Mouse (Mus musculus): ENCODE data around the gene Mon1b. TPM values are rescaled to one million over a fixed set of nuclear protein-coding genes. Genes with fewer than 3 reads are reported as not detected.

Mon1b gene
- 1 to 10 TPM; 6.5 to 6.7 TPM for total RNA-seq (2021)
- long read RNA-seq, experiment 1, partial matches to known transcripts = 4 of 5 reads
- long read RNA-seq, experiment 1, other reads (novel, unspliced or antisense) = 0 of 5 reads
- long read RNA-seq, experiment 2, full-length matches to known transcripts = 2 of 2 reads
- long read RNA-seq, experiment 2, partial matches to known transcripts = 0 of 2 reads
- long read RNA-seq, experiment 2, other reads (novel, unspliced or antisense) = 0 of 2 reads

GRCm38 (mm10) chr8:113634670-113635591, at the start of gene Mon1b:
Gene Mon1b, plus strand, starts transcription at chr8:113635587.
- peak; percentile 99 for DNase-seq
- intact Hi-C loops (cut with DNase I) = loop anchor here (5.0 kb wide), 3 partner anchors 523 to 1588 kb away; no protein-coding TSS in a partner anchor

- intact Hi-C loops (cut with DNase I) = no loop called here
- DNase-seq = no peak
Measured at GRCm38 (mm10) chr8:113598401-113598800, 37.0 kb upstream of the Mon1b start.

- intact Hi-C loops (cut with DNase I) = loop anchor here (5.0 kb wide), 3 partner anchors 520 to 1585 kb away; no protein-coding TSS in a partner anchor
- DNase-seq = peak in 1 of 2 experiments; percentile 50
Measured at GRCm38 (mm10) chr8:113632634-113633033, 2.8 kb upstream of the Mon1b start.

DNA sequence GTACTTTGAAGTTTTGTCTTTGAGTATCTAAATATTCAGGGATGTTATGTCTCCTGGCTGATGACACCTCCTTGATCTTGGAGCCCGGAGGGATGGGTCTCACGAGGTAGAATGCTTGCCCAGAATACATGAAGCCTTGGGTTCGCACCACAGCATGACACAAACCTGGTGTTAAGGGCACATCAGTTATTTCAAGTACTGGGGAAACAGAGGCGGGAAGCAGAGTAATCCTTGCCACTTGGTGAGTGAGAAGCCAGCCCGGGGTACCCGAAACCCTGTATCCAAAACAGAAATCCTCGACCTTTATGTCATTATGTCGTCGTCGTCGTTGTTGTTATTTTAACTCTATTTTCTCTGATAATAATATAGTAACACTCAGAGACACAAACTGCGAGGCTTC, 1.2 kb upstream of the Mon1b start:
- intact Hi-C loops (cut with DNase I) = loop anchor here (5.0 kb wide), 3 partner anchors 522 to 1587 kb away; no protein-coding TSS in a partner anchor
- DNase-seq = no peak

GRCm38 (mm10) chr8:113635592-113636279, 349 bp downstream of the Mon1b start:
- no peak for DNase-seq

DNA sequence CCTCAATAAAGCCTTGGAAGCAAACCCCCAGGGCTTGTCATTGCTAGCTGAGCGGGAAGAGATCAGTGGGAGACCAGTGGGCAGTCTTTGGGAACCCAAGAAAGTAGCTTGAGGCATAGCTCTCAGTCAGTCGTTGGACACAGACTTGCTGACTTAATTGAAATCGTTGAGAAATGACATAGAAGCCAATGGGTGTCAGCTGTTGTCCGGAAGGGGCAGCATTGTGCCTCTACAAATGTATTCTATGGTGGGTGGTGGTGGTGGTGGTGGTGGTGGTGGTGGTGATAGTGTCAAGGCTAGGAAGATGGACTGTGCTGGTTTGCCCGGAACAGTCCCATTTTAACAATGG, 867 bp downstream of the Mon1b start:
- no peak for DNase-seq
- intact Hi-C loops (cut with DNase I) = no loop called here

More at GRCm38 (mm10) chr8:113635592-113636279, 349 bp downstream of the Mon1b start:
- intact Hi-C loops (cut with DNase I) = no loop called here

DNA sequence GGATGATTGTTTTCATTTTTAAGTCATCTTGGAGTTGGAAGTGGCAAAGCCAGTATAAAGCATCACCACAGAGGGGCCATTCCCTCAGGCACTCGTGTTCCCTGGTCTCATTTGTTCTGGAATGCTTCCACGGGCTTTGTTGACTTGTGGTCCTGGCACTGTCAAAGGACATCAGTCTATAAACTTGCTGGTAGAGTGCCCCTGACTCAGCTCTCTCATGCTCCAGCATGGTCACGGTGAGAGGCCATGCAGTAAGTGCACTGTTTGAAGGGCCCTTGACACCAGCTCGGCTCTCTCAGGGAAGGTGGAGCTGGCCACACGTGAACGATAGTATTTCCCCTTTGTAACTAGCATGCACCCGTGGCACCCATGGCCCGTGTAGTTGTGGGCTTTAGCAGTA, 5.0 kb downstream of the Mon1b start:
- DNase-seq = no peak
- intact Hi-C loops (cut with DNase I) = no loop called here

DNA sequence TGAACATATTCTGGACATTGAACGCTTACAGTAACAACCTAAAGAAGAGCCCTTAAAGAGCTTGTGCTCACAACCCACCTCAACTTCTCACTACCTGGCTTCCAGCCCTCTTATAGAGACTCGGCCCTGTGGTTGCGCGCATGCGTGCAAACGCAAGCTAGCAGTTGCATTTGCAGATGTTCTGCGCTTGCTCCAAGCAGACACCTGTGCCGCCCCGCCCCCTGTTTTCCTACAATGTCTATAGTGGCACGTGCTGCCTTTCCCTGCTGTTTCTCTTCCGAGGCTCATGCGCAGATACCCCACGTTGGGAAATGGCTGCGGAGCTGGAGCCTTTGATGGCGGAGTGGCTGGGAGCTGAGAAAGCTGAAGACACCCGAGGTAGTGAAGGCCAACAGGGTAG, 7.5 kb downstream of the Mon1b start, which contains the start of gene Syce1l:
Syce1l (plus strand) TSS at position 288 of the 400 bp plus-strand sequence.
- DNase-seq = no peak
- intact Hi-C loops (cut with DNase I) = no loop called here

- intact Hi-C loops (cut with DNase I) = no loop called here
- no peak for DNase-seq
Measured at GRCm38 (mm10) chr8:113643479-113644210, 8.3 kb downstream of the Mon1b start.

DNA sequence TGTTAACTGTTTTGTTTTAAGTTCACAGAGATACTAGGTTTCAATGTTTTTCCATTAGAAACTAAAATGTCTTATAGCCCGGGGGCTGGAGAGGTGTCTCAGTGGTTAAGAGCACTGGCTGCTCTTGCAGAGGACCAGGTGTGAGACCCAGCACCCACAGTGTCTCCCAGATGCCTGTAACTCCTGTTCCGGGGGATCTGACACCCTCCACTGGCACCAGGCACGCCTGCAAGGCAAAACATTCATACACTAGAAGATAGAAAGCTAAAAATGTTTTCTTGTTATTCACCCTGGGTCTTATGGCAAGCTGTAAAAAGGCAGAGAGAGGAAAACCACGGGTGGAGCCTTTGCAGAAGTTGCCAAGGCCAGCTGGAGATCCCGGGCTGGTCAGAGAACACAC, 9.8 kb downstream of the Mon1b start:
- no peak for DNase-seq
- intact Hi-C loops (cut with DNase I) = no loop called here

DNA sequence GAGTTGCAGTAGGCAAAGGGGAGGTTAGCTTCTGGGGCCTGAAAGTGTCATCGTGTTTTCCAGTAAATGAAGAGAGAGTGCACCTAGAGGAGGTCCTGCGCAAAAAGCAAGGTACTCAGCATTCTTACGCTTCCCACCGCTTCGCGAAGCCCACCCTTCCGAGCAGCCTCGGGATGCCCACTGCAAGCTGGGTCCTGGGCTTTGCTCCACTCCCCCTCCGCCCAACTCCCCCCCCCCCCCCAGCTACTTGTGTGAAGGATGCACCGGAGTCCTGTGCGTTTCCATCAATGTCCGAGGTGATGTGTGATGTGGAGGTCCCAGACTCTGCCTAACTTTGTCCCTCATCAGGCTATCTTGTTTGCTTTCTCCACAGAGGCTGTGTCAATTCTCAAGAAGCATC, 17.1 kb downstream of the Mon1b start:
- intact Hi-C loops (cut with DNase I) = no loop called here
- DNase-seq = no peak

DNA sequence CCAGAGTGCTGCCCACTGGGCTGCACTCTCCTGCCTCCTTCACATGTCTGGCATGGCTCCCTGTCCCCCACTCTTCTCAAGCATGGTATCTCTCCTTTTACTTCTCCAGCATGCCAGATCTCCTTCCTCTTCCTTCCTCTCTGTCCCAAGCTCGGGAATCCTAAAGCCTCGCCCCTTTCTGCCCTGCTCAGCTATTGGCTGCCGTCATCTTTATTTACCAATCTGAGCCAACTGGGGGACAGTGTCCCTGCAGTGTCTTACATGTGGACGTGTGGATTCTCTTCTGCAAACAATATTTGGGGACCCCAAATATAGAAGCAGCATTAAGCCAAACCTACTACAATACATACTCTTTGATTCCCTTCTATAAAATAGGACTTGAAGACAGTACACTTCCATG, 17.8 kb downstream of the Mon1b start:
- intact Hi-C loops (cut with DNase I) = no loop called here
- no peak for DNase-seq

DNA sequence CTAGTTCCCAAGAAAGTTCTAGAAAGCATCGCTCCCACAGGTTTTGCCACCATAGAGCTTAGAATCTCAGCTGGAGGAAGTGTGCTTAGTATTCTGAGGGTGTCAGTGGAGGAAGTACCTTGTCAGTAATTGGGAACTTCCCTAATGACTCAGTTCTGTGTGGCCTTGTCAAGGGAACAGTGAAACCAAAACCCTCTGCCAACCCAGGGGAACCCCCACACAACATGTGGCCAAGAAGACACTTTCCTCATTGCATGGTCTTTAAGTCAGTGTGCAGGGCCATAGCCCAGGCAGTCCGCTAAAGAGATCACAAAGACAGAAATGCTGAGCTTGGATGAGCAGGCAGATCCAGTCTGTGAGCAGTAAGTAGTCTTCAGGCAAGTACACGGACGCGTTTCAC, 20.8 kb downstream of the Mon1b start:
- DNase-seq = no peak
- intact Hi-C loops (cut with DNase I) = no loop called here

GRCm38 (mm10) chr8:113656681-113657298, 21.4 kb downstream of the Mon1b start:
- no peak for DNase-seq
- intact Hi-C loops (cut with DNase I) = no loop called here

GRCm38 (mm10) chr8:113660128-113660527, 24.7 kb downstream of the Mon1b start:
- intact Hi-C loops (cut with DNase I) = loop anchor here (10.0 kb wide), 1 partner anchor 185 kb away; the partner anchor contains the start of gene Adamts18
- DNase-seq = no peak

DNA sequence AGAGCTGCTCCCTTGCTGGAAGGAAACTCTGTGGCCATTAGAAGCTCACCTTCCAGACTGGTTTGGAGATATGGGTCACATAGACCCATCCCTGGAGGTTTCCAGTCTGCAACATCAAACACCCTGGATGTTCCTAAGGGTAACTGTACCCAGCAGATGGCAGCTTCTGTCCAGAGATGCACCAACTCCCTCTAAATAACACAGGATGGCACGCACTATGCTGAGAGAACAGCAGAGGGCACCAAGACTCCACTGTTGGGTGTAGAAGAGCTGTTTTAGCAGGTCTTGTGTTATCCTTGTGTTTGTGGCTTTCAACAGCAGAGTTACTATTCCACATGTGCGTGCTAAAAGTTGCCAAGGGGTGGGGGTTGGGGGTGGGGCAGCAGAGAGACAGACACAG, 29.2 kb downstream of the Mon1b start:
- peak; percentile 76 to 87 for DNase-seq
- intact Hi-C loops (cut with DNase I) = loop anchor here (1.0 to 10.0 kb wide), 3 partner anchors 180 to 398 kb away; partner anchors contain the start of gene Adamts18

GRCm38 (mm10) chr8:113665036-113665435, 29.6 kb downstream of the Mon1b start:
- no peak for DNase-seq
- intact Hi-C loops (cut with DNase I) = loop anchor here (2.0 to 10.0 kb wide), 3 partner anchors 180 to 772 kb away; partner anchors contain the start of genes Adamts18 and Wwox

- no peak for DNase-seq
Measured at GRCm38 (mm10) chr8:113665951-113666350, 30.6 kb downstream of the Mon1b start.

DNA sequence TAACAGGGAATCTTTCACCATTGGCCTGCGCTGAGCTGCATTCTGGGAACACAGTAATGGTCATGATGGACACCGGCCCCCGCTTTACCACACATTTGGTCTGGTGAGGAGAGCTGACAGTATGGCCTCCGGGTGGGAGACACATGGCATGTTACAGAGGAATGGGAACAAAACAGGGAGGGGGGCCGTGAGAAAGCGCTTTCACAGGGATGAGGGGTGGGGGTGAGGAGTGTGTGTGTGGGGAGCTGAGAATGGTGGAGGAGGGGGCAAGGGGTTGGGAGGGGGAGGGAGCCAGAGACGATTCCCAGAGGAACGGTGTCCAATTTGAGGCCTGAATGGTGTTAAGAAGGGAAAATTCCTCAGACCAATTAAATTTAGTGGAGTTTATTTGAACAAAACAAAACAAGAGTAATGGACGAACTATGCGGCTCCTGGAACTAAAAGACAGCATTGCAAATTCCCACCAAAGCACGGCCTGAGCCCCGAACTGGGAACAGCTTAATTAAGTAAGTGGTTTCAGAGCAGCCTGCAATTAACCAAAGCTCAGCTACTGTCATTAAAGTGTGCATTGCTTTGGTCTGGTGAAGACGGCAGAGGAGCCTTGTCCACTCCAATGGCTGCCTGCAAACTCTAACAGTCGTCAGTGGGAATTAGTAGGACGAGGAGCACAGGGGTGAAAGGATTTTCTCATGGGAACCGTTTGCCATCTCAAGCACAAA, 31.5 kb downstream of the Mon1b start:
- intact Hi-C loops (cut with DNase I) = loop anchor here (5.0 to 10.0 kb wide), 2 partner anchors 178 to 770 kb away; partner anchors contain the start of genes Adamts18 and Wwox
- DNase-seq = no peak

More at GRCm38 (mm10) chr8:113665951-113666350, 30.6 kb downstream of the Mon1b start:
- intact Hi-C loops (cut with DNase I) = loop anchor here (2.0 to 10.0 kb wide), 3 partner anchors 179 to 771 kb away; partner anchors contain the start of genes Adamts18 and Wwox

All from heart, postnatal 14 days (tissue).